Mouse (Mus musculus): ENCODE measurements around the gene Cdc34.

DNA sequence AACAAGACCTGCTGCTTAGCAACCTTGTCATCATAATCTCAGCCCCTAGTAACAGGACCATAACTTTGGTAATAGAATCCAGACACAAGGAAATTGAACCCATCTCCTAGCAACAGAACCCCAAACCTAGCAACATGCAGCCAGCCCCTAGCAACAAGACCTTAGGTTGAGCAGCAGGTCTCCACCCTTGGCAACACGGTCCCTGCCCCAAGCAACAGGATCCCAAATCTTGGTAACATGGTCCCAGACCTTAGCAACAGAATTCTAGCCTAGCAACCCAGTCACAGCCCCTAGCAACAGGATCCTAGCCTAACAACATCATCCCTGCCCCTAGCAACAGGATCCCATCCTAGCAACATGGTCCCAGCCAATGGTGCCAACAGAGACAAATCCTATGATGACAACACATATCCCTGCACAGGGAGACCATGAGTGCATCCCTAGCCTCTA lies 27.0 kb upstream of the Cdc34 start:
- TF ChIP-seq CTCF (IDR thresholded peaks at IDR 0.05) = no peak
- no peak for TF ChIP-seq EP300 (IDR thresholded peaks at IDR 0.05)
